Mouse (Mus musculus) kidney, adult 18-20 months (tissue): ENCODE measurements around the gene 1110051M20Rik.
A peak's percentile ranks its signal among the peaks of the same experiment; 100 is the strongest.

Experiments used
- DNase-seq: peaks from one replicate; pipeline ENCODE4 v3.0.0; 2021

Gene 1110051M20Rik

GRCm38 (mm10) chr2:91444286-91444892 is at the start of gene 1110051M20Rik:
Gene 1110051M20Rik, minus strand, starts transcription at chr2:91444704.
- DNase-seq: peak; percentile 89

GRCm38 (mm10) chr2:91493981-91494380 is 49.5 kb upstream of the 1110051M20Rik start:
- no peak for DNase-seq

GRCm38 (mm10) chr2:91492071-91492635 is 47.6 kb upstream of the 1110051M20Rik start:
- no peak for DNase-seq

GRCm38 (mm10) chr2:91487295-91487694 is 42.8 kb upstream of the 1110051M20Rik start:
- peak; percentile 27 for DNase-seq

- peak; percentile 39 for DNase-seq
These were observed 40.8 kb upstream of the 1110051M20Rik start for GRCm38 (mm10) chr2:91485256-91485655.

- DNase-seq: no peak
These were observed 40.2 kb upstream of the 1110051M20Rik start for GRCm38 (mm10) chr2:91484698-91485097.

- peak; percentile 47 for DNase-seq
These were observed 36.5 kb upstream of the 1110051M20Rik start for GRCm38 (mm10) chr2:91480805-91481514.

GRCm38 (mm10) chr2:91480399-91480801 is 35.9 kb upstream of the 1110051M20Rik start:
- no peak for DNase-seq

GRCm38 (mm10) chr2:91476841-91477240 is 32.3 kb upstream of the 1110051M20Rik start:
- no peak for DNase-seq

GRCm38 (mm10) chr2:91476251-91476661 is 31.8 kb upstream of the 1110051M20Rik start:
- DNase-seq: no peak

GRCm38 (mm10) chr2:91475791-91476190 is 31.3 kb upstream of the 1110051M20Rik start:
- no peak for DNase-seq

- peak; percentile 55 for DNase-seq
These were observed 29.9 kb upstream of the 1110051M20Rik start for GRCm38 (mm10) chr2:91474358-91474757.

- no peak for DNase-seq
These were observed 25.6 kb upstream of the 1110051M20Rik start for GRCm38 (mm10) chr2:91470055-91470647.

- no peak for DNase-seq
These were observed 23.1 kb upstream of the 1110051M20Rik start for GRCm38 (mm10) chr2:91467613-91468012.

GRCm38 (mm10) chr2:91465934-91466333 is 21.4 kb upstream of the 1110051M20Rik start:
- DNase-seq: no peak

GRCm38 (mm10) chr2:91462681-91463080 is 18.2 kb upstream of the 1110051M20Rik start:
- no peak for DNase-seq

- no peak for DNase-seq
These were observed 17.7 kb upstream of the 1110051M20Rik start for GRCm38 (mm10) chr2:91462196-91462595.

- no peak for DNase-seq
These were observed 16.8 kb upstream of the 1110051M20Rik start for GRCm38 (mm10) chr2:91461341-91461740.

GRCm38 (mm10) chr2:91460771-91461170 is 16.3 kb upstream of the 1110051M20Rik start:
- no peak for DNase-seq

GRCm38 (mm10) chr2:91460076-91460475 is 15.6 kb upstream of the 1110051M20Rik start:
- DNase-seq: no peak

- peak; percentile 81 for DNase-seq
These were observed 14.3 kb upstream of the 1110051M20Rik start for GRCm38 (mm10) chr2:91458673-91459391.

GRCm38 (mm10) chr2:91458252-91458672 is 13.8 kb upstream of the 1110051M20Rik start:
- no peak for DNase-seq
